Mouse (Mus musculus): ENCODE results near the gene Sec23b. TPM values are rescaled to one million over a fixed set of nuclear protein-coding genes. Genes with fewer than 3 reads are reported as not detected.

The Sec23b gene
- 54.5 and 58.0 TPM in 2 replicates for polyA plus RNA-seq (2012; rRNA removed)

DNA sequence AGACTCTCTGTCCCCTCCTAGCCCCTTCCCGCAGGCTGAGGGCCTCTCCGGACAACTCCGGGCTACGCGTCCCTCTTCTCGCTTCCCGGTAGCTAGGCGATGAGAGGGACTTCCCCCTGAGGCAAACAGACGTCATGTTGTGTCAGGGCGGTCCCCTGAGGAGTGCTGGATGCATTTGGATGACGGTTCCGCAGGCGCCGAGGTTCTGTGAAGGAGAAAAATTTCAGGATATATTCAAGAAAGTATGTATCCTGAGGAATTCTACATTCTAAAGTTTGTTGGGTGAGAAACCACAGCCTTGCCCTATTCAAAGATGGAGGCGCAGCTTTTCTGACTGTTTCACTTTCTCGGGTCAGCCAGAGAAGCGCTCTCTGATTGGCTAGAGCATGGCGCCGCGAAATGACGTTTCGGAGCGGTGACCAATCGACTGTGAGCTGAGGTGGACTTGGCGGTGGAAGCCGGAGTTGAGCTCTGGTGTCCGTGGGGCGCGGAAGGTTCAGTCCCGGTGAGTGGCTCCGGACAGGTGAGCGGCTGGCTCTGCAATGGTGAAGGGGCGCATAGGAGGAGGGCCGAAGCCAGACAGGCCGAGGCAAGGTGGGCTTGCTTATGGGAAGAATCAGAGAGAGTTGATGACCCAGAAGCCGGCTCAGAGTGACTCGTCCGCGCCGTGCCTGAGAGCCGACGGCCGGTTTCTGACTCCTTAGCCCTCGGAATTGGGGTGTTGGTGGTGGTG lies at the start of gene Sec23b:
Gene Sec23b, plus strand, starts transcription at position 410 of the 733 bp plus-strand sequence.

GRCm38 (mm10) chr2:144526981-144527820 lies 28.8 kb upstream of the Sec23b start, which contains the start of the genes Dzank1 and Polr3f:
Gene Dzank1, minus strand, starts transcription at chr2:144527414.
Gene Polr3f, plus strand, starts transcription at chr2:144527718.

DNA sequence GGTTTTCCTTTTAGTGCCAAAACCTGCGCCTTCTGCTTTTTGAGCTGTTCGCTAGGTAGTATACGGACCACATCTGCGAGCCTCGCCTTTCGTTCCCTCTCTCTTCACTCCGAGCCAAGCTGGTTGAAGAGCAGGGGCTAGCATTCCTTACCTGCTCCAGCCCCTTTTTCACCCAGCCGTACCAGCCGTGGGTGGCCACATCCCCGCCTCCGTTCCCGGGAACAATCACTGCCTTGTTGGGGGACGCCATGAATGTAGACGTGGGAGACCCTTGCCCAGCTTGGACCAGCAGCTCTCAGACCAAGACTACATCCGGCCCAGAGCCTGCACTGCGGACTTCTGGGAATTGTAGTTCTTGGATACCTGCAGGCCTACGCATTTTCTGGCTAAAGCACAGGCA lies 5.5 kb upstream of the Sec23b start, which contains the start of gene Rbbp9:
Gene Rbbp9, minus strand, starts transcription at position 341 of the 400 bp plus-strand sequence.

DNA sequence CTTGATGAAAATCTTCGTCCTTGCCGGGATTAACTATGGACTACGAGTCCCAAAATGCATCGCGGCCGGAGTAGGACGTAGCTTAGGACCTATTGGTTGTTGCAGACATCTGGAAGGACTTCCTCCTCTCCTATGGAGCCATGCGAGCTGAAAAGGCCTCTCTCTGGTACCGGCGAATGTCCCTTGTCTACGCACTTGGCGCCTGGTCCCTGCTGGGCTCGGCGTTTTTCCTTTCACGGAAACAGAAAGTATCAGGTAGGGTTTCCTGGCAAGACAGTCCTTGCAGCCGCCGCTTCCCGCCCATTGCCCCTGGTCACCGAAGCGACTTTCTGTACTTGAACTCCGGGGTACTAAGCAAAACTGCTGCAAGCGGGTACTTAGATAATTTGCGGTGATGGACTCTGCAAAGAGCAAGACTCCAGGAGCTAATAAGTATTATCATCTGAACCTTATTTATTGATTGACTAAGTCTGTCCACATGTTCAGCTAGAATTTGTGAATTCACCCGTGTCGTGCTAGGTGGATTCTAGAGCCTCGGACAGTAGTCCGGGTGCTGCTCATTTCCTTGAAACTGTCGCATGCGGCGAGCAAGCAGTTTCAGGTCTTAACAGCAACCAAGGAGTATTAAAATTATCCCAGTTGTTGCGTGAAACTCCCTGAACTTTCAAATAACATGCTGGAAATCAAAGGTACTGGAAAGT lies 38.1 kb downstream of the Sec23b start, which contains the start of gene Smim26:
Gene Smim26, plus strand, starts transcription at position 104 of the 701 bp plus-strand sequence.

GRCm38 (mm10) chr2:144599831-144600687 lies 44.0 kb downstream of the Sec23b start, which contains the start of gene Dtd1:
Gene Dtd1, plus strand, starts transcription at chr2:144599897.

Other genes starting within 250 kb of the Sec23b start
- gene Ovol2, start 224.1 kb upstream of the Sec23b start, polyA plus RNA-seq (2012; rRNA removed), result 0.09 and 0.12 TPM in 2 replicates
- 21.7 and 22.1 TPM in 2 replicates for gene Kat14, start 187.2 kb upstream of the Sec23b start, polyA plus RNA-seq (2012; rRNA removed)
- not detected in 2 replicates for gene Pet117, start 187.2 kb upstream of the Sec23b start, polyA plus RNA-seq (2012; rRNA removed)
- gene Dzank1, start 28.8 kb upstream of the Sec23b start, polyA plus RNA-seq (2012; rRNA removed), result 20.9 and 23.8 TPM in 2 replicates
- 21.3 and 21.7 TPM in 2 replicates for gene Polr3f, start 28.5 kb upstream of the Sec23b start, polyA plus RNA-seq (2012; rRNA removed)
- gene Rbbp9, start 5.4 kb upstream of the Sec23b start, polyA plus RNA-seq (2012; rRNA removed), result 33.7 and 35.6 TPM in 2 replicates
- gene Smim26, start 37.8 kb downstream of the Sec23b start, polyA plus RNA-seq (2012; rRNA removed), result 58.8 and 65.7 TPM in 2 replicates
- 62.1 and 67.6 TPM in 2 replicates for gene Dtd1, start 43.7 kb downstream of the Sec23b start, polyA plus RNA-seq (2012; rRNA removed)